Mouse (Mus musculus) stomach, adult 2 months (tissue): ENCODE measurements around the gene Hoxb13. TPM values are rescaled to one million over a fixed set of nuclear protein-coding genes. Genes with fewer than 3 reads are reported as not detected.

ENCODE experiments used
- polyA plus RNA-seq: library from polyadenylated mRNA; depleted of rRNA; stranded (reverse); fragments of >200 nt; gene quantifications from 2 replicates; pipeline ENCODE4 v1.2.3, GENCODE M21; 2012; rRNA removed

Gene Hoxb13
- polyA plus RNA-seq: not detected in 2 replicates

GRCm38 (mm10) chr11:96193521-96194400, at the start of gene Hoxb13:
TSS of gene Hoxb13 (plus strand) at chr11:96194316.

Other genes with a start within 250 kb of the Hoxb13 start
- gene Igf2bp1, start 188.4 kb upstream of the Hoxb13 start, polyA plus RNA-seq: 0.08 TPM in 1 of 2 replicates, not detected in the other
- 0.24 TPM in 1 of 2 replicates, not detected in the other for gene Gip, start 169.8 kb upstream of the Hoxb13 start, polyA plus RNA-seq
- gene Snf8, start 159.4 kb upstream of the Hoxb13 start, polyA plus RNA-seq: 5.6 and 7.3 TPM in 2 replicates
- 11.7 and 12.0 TPM in 2 replicates for gene Ube2z, start 128.9 kb upstream of the Hoxb13 start, polyA plus RNA-seq
- 1,034 and 1,299 TPM in 2 replicates for gene Atp5g1, start 118.6 kb upstream of the Hoxb13 start, polyA plus RNA-seq
- gene Calcoco2, start 82.4 kb upstream of the Hoxb13 start, polyA plus RNA-seq: not detected in 2 replicates
- 0.04 and 0.09 TPM in 2 replicates for gene Ttll6, start 60.5 kb upstream of the Hoxb13 start, polyA plus RNA-seq
- gene Hoxb9, start 77.1 kb downstream of the Hoxb13 start, polyA plus RNA-seq: 0.08 and 0.09 TPM in 2 replicates
- 5.6 and 11.0 TPM in 2 replicates for gene Hoxb8, start 87.6 kb downstream of the Hoxb13 start, polyA plus RNA-seq
- gene Hoxb7, start 92.3 kb downstream of the Hoxb13 start, polyA plus RNA-seq: 0.90 and 1.5 TPM in 2 replicates
- 5.8 and 10.1 TPM in 2 replicates for gene Hoxb6, start 98.2 kb downstream of the Hoxb13 start, polyA plus RNA-seq
- 2.8 and 3.6 TPM in 2 replicates for gene Hoxb5, start 109.0 kb downstream of the Hoxb13 start, polyA plus RNA-seq
- gene Hoxb4, start 124.0 kb downstream of the Hoxb13 start, polyA plus RNA-seq: 3.6 and 3.8 TPM in 2 replicates
- gene Hoxb3, start 129.0 kb downstream of the Hoxb13 start, polyA plus RNA-seq: 4.3 and 5.8 TPM in 2 replicates
- 10.9 and 18.9 TPM in 2 replicates for gene Hoxb2, start 156.2 kb downstream of the Hoxb13 start, polyA plus RNA-seq
- gene Hoxb1, start 171.4 kb downstream of the Hoxb13 start, polyA plus RNA-seq: not detected in 2 replicates